Mouse (Mus musculus): ENCODE measurements around the gene Gna15.

The Gna15 gene

DNA sequence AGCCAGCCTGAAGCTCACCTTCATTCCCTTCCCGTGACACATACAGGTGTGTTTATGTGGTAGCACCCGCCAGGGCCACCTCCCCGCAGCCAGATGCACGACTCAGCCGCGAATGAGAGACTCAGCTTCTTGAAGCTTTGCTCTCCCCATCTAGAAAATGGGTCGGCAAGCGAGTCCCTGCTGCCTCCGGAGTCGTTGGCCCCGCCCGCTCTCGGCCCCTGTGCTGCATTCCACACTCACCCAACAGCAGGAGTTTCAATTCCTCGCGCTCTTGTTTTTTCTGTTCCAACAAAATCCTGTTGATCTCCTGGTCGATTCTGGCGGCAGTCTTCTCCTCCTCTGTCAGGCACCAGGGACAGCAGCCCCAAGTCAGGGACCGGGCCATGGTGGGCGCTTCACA is 455 bp downstream of the Gna15 start:
- peak; percentile 46 for DNase-seq (ENCODE audit: low read depth, low spot score)

DNA sequence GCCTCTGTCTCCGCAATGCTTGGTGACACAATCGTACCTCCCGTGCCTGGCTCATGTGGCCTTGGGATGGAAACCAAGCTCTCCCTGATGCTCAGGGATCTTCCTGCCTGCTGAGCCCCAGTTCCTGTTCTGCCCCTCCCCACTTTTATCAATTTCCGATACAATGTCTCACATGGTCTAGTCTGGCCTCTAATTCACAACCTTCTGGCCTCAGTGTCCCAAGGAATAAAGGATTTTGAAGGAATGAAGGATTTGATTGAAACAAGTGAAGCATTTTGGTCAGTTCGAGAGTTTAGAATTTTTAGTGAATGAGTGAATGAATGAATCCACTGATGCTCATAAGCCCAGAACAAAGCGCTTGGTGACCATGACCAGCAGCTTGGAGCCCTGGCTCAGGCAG is 883 bp downstream of the Gna15 start:
- DNase-seq (ENCODE audit: low read depth, low spot score): no peak

DNA sequence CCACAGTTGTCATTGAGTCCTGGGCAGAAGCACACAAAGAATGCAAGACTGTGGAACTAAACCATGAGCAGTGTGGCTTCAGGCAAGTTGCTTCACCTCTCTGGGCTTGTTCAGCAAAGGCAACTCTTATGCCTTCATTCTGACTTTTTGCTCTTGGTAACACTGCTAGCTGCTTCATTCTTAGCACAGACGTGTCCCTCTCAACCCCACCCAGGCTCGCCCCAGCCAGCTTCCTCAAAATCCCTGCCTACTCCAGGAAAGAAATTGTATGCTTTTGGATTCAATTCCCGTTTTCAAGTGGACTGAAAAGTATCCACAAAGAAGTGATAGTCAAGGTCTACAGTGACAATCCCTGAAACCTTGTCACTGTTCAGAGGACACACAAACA is 4.1 kb downstream of the Gna15 start:
- DNase-seq (ENCODE audit: low read depth, low spot score): no peak

DNA sequence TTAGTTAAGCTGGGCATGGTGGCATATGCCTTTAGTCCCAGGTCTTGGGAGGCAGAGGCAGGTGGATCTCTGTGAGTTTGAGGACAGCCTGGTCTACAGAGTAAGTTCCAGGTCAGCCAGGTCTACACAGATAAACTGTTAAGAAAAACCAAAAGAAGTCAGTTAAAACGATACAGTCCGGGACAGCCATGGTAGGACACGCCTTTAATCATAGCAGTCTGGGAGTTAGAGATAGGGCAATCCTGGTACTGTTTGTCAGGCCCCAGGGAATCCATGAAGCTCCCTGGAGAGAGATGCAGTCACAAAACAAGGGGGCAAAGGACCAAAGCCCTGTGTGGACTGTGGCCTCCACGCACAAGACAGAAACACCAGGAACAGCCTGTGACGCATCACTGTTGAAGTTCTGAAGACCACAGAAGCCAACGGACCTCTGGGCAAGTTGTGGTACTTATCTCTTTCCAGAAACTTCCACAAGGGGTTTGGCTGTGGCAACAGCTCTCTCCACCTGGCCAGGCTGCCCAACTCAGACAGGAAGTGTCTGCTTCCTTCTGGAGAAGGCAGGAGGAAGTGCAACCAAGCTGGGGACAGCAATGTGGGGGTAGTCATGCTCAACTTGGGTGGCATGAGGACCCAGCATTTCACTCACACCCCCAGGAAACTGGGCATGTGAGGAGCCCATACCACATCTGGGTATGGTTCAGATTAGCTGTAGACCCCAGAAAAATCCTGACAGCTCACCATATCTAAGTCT is 4.6 kb downstream of the Gna15 start:
- DNase-seq (ENCODE audit: low read depth, low spot score): no peak

DNA sequence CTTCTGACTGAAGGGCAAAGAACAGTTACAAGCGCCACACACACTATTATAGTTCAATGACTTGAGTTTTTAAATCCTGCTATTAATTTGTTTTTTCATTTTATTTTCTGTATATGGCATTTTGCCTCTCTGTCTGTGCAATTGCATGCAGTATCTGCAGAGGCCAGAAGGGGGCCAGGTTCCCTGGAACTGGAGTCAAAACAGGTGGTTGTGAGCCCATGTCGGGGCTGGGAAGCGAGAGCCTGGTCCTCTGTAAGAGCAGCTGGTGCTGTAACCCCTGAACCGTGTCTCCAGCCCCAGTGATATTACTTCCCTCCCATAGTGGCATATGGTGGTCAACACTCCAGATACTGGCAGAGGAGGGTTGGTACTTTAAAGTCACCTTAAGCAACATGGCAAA is 5.5 kb downstream of the Gna15 start:
- peak; percentile 72 for DNase-seq (ENCODE audit: low read depth, low spot score)

DNA sequence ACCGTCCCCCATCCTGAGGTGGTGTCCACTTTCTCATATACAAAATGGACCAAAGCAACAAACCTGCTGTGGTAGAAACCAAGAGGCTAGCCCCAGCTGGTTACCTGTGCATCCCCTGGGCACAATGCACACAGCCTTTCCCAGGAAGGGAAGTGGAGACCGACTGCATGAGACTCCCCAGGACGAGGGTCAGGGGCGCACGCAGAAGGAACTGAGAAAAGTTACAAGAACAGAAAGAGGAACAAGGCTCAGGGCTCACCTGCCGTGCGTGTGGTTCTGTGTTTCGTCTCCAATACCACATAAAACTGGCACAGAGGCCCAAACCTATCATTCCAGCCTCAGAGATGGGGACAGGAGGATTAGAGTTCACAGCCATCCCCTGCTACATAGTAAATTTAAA is 6.8 kb downstream of the Gna15 start:
- DNase-seq (ENCODE audit: low read depth, low spot score): no peak

DNA sequence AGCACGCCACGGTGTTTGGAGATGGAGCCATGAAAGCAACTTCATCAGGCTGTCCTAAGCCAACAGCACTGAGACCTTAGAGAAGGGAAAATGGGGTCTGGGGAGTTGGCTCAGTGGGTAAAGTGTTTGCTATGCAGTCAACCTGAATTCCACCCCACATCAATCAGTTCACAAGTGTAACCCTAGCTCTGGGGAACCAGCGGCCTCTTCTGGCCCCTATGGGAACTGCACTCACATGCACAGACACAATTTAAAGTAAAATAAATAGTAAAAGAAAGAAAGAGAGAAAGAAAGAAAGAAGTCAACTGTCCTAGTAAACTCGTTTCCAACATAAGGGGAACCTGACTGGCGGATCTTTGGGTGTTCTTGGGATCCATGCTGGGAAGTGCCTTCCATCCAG is 10.2 kb downstream of the Gna15 start:
- no peak for DNase-seq (ENCODE audit: low read depth, low spot score)

DNA sequence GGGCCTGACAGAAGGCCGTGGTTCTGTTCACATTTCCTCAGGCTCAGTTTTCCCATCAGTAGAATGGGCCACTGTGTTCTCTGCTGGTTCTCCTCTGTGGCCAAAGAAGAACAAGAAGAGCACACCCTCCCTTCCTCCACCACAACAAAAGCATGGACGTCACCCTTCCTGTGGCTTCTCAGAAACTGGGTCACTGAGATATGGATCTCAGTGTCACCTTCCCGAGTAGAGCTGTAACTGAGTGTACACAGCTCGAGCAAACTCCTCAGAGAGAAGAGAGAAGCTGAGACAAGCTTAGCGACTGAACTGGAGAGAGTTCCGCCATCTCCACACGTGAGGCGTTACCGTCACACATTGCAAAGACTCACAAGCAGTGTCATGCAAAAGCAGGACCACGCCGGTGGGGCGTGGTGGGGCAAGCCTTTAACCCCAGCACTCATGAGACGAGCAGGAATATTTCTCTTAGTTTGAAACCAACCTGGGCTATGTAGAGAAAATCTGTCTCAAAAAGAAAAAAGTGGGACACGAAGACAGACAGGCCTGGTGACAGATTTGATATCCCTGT is 13.7 kb downstream of the Gna15 start:
- DNase-seq (ENCODE audit: low read depth, low spot score): peak; percentile 64

DNA sequence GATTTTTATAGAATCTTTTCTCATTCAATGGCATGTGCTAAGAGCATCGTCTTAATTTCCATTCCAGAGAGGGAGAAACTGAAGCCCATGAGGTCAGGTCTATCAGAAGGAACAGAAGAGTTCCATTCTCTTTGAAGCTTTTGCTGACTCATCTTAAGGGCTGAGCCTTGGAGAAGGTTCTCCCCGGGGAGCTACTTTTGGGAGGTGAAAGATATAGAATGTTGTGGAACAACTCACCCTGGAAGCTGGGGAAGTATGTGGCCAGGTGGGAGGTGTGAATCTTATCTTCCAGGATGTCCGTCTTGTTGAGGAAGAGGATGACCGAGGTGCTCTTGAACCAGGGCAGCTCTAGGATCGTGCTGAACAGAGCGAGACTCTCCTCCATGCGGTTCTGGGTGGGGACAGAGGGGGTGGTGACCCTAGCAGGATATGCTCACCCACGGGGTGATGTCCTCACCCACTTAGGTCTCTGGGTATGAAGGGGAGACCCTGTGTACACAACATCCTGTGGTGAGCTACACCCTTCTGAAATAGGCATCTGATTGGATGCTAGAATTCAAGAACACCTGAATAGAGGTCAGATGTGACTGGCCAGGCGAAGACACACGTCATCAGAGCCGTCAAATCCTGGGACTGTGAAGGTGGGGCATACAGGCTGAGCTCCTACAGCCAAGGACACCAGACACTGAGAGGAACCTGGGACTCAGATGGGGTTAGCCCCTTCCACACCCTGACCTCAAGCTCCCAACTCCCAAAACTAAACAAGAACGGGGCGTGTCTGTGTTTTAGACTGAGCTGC is 16.1 kb downstream of the Gna15 start:
- peak; percentile 95 for DNase-seq (ENCODE audit: low read depth, low spot score)

DNA sequence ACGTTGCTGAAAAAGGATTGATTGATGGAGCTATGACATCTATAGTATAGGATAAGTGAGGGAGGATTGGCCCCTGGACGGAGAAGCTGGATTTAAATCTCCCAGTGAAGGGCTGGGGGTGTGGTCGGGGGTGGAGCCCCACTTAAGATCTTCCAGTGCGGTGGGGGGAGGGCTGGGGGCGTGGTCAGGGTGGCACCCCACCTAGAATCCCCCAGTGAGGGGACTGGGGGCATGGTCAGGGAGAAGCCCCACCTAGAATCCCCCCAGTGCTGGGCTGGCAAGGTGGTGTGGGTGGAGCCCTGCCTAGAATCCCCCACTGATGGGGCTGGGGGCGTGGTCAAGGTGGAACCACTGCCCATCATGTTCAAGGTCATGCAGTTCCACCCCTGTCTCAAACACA is 16.9 kb downstream of the Gna15 start:
- DNase-seq (ENCODE audit: low read depth, low spot score): peak; percentile 94

DNA sequence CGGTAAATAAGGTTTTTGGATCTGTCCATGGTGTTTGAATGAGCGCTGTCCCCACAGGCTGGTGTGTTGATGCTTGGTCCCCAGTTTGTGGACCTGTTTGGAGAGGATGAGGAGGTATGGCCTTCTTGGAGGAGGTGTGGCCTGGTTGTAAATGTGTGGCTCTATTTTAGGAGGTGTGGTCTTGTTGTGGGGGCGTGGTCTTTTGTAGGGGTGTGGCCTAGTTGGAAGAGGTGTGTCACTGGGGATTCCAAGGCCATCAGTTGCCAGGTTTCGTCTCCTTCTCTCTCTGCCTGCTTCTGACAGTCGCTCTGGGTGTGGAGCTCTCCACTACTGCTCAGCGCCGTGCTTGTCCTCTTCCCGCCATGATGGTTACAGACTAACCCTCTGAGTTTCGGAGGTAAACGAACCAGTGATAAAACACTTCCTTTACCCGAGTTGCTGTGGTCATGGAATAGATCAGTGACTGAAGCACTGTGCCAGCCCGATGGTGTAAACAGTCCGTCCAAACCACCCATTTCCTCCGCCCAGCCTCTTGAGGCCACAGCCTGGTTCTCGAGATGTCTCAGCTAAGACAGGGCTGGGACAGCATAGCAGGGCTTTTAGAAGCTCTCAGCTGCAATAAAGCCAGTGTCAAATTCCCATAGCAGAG is 18.9 kb downstream of the Gna15 start:
- peak; percentile 82 for DNase-seq (ENCODE audit: low read depth, low spot score)

DNA sequence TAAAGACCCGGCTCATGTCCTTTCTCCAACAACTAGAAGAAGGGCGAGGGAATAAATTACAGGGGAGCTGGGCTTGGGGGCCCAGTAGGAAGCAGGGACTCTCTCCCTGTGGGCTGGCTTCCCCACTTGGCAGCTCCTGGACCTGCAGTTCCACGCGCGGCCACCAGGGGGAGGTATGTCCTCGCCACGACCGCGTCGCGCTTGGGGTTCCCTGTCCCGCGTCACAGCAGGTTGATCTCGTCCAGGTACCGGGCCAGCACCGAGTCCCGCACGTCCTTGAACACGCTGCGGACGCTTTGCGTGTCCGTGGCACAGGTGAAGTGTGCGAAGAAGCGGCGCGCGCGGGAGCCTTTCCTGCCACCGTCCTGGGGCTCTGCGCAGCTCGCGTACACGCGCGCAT is 21.4 kb downstream of the Gna15 start:
- peak; percentile 71 for DNase-seq (ENCODE audit: low read depth, low spot score)

DNA sequence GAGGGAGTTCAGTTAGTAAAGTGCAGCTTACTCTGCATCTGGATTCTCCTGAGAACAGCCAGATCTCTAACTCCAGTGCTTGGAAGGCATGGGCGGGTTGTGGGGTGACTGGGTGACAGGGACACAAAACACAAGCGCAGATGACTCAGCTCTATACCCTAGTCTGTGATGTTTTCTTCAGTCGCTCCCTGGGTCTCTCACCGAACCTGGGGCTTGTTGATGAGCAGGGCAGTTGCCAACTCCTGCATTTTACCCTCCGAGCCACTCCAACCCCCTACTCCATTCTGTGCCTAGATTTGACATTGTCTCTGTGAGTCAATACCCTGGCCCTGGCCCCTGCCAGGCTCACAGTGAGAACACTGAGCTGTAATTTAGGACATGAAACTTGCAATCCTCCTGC is 22.2 kb downstream of the Gna15 start:
- no peak for DNase-seq (ENCODE audit: low read depth, low spot score)

DNA sequence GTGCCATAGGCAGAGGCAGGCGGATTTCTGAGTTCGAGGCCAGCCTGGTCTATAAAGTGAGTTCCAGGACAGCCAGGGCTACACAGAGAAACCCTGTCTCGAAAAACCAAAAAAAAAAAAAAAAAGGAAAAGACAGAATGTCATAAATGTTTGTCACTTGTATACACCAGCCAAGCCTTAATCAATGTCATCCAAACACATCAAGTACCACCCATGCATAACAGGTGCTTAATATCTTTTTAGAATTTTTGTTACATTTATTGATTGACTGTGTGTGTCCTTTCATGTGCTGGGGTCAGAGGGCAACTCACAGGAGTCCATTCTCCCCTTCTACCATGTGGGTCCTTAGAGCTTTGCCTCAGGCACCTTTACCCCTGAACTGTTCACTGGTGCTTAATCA is 24.0 kb downstream of the Gna15 start, which contains the start of gene S1pr4:
S1pr4 (minus strand) TSS at position 101 of the 400 bp plus-strand sequence.
- DNase-seq (ENCODE audit: low read depth, low spot score): no peak

DNA sequence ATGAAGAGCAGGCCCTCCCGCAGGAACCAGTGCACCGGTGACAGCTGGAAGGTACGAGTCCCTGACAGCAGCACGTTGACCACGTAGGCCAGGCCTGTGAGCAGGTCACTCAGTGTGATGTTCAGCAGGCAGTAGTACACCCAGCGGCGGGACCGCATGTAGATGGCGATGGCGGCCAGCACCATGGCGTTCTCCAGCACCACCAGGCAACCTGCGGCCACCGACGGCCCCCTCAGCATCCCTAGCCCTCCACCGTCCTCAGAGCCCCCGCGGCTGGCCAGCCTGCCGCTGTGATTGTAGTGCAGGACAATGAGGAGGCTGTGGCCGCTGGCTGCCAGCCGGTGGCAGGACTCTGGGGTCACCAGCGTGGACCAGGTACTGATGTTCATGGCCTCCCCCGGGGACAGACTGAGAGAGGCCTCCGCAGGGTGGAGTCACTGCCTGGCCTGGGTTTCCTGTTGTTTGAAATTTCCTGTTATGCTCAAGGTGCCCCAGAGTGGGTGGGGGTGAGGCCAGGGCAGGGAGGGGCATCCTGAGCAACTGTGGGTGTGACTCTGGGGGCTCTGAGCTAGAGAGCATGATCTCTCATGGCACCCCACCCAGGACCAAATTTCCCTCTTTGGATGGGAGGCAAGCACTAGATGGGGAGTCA is 24.6 kb downstream of the Gna15 start:
- DNase-seq (ENCODE audit: low read depth, low spot score): no peak

DNA sequence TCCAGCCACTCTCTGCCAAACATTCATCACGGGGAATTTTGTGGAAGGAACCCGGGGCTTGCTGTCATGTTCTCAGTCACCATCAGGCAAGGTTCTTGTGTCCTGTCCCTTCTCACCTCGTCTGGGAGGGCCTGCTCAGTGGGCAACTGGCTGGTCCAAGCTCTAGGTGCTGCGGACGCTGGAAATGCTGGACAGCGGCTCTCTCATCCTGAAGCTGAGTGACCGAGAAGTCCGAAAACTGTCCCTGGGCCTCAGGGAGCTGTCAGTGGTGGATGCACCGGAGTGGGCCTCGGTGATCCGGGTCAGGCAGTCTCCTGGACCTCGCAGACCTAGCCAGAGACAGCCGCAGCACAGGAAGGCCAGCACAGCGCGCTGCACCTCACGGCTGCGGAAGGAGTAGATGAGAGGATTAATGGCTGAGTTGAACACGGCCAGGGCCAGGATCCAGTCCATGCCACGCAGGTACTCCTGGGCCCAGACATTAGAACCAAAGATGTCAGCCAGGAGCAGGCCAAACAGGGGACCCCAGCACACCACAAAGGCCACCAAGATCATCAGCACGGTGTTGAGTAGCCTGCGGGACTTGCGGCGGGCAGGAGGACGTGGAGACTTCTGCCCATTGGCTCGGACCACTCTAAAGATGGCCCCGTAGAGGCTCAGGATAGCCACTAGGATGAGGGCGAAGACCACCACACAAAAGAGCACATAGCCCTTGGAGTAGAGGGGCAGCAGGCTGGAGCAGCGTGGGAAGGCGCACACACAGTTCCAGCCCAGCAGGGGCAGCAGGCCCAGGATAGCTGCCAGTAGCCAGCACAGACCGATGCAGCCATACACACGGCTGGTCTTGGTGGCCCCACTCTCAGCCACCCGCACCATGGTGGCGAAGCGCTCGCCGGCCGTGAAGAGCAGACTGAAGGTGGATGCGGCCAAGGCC is 25.4 kb downstream of the Gna15 start:
- DNase-seq (ENCODE audit: low read depth, low spot score): peak; percentile 43

DNA sequence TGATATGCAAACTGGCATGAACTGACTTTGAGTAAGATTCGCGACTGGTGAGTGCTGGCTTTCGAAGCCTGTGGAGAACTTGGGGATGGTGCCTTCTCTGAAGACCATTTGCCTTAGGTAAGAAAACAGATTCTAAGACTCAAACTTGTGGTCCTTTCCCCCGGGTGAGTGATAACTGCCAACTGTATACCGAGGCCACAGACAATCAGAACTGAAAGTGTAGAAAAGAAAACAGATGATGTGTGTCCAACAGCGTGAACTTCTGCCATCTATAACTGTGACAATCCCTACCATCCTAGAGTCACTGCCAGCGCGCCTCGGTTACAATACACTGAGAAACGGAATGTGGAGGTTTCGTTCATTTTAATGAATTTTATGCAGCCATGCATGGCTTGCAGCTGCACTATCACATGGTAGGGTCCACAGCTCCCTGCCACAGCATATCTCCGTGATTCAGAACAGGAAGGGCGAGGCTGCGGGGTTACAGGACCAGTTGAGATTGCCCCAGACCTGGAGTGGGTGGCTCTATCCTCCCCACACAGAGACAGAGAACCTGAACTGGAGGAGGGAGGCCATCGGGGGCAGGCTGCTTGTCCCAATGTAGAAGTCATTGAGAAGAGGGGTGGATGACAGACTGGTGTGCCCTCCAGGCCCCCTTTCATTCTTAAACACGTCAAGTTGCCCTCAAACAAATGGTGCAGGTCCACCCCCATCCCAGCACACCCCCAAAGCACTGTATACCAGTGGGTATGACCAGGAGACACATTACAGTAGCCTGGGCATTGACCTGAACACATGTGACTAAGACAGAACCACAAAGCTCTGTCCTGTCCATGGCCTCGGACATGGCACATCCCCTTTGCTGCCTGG is 26.4 kb downstream of the Gna15 start:
- DNase-seq (ENCODE audit: low read depth, low spot score): no peak

DNA sequence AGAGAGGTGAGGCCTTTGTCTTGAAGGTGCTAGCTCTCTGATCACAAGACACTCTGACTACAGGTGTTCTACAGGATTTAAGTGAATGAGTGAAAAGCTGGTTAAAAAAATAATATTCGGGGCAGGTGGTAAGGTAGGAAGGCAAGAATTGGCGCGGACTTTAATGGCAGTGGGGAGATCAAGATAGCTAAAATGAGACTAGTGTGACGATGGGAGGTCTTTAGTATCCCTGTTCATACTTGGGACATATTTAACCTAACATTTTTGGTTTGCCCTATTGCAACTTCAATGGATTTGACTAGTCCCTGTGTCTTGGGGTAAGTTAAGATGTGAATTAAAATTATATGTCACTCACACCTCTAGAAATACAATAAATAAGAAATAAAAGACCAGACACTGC is 27.1 kb downstream of the Gna15 start:
- no peak for DNase-seq (ENCODE audit: low read depth, low spot score)

DNA sequence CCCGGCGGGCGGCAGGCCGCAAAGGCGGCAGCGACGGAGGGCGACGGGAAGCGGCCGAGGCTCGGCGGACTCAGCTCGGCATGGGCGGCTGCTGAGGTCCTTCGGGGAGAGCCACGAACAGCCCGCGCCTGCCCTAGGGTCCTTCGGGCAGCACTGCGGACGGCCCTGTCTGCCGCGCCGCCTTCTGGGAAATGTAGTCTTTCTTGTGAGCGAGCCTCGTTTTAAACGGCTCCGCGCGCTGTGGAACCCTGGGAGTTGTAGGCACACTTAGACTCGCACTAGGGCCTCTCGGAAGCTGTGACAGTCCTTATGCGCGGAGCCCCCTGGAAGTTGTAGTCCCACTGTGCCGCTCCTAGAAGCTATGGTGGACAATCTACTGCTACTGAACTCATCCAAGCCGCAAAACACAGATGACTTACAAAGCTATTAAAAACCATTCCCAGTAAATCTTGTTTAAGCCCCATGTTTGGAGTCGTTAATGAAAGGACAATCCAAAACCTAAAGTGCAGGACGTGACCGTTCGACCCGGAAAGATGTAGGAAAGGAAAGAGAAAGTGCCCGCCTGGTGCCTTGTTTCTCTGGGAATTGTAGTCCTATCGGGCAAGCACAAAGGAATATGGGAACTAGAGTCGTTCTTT is 27.6 kb downstream of the Gna15 start, which contains the start of gene Ncln:
Ncln (minus strand) TSS at position 129 of the 638 bp plus-strand sequence.
- peak; percentile 99 for DNase-seq (ENCODE audit: low read depth, low spot score)

Measured in ES-CJ7 (cell line).